Mouse (Mus musculus) C2C12 (cell line): Measurements from ENCODE around the gene 1700047I17Rik2. TPM values are rescaled to one million over a fixed set of nuclear protein-coding genes. Genes with fewer than 3 reads are reported as not detected.
"Not testable (repeated sequence)": the region's sequence is repeated elsewhere in the genome, so short reads cannot be mapped to it uniquely, and the experiment has no call there.

Experiments
- H3K27me3 ChIP-seq: one replicate; pipeline ENCODE4 v1.6.1; 2011; ENCODE audit not compliant: control insufficient read depth, insufficient read depth, insufficient read length
- H3K36me3 ChIP-seq: one replicate; pipeline ENCODE4 v1.6.1; 2011; ENCODE audit not compliant: control insufficient read depth, insufficient read depth
- H3K4me3 ChIP-seq: one replicate; pipeline ENCODE4 v1.5.1; 2011; ENCODE audit warnings: mild to moderate bottlenecking, control low read depth; ENCODE audit not compliant: poor library complexity, insufficient read depth, severe bottlenecking
- H3K79me2 ChIP-seq: one replicate; pipeline ENCODE4 v1.6.1; 2011; ENCODE audit not compliant: control insufficient read depth, insufficient read depth
- H3K79me3 ChIP-seq: one replicate; pipeline ENCODE4 v1.6.1; 2011; ENCODE audit warnings: low read depth, control low read depth
- H3ac ChIP-seq: one replicate; pipeline ENCODE3; 2011; ENCODE audit warnings: low read depth; ENCODE audit not compliant: control insufficient read depth, insufficient read length
- polyA plus RNA-seq: library from polyadenylated mRNA; unstranded; fragments of >200 nt; fragmentation: generic; extraction: Trizol; gene quantifications from one replicate; pipeline ENCODE4 v1.2.1, GENCODE M21; 2012; ENCODE audit warnings: missing spikeins

Gene 1700047I17Rik2
- polyA plus RNA-seq, 1 experiment = not detected

DNA sequence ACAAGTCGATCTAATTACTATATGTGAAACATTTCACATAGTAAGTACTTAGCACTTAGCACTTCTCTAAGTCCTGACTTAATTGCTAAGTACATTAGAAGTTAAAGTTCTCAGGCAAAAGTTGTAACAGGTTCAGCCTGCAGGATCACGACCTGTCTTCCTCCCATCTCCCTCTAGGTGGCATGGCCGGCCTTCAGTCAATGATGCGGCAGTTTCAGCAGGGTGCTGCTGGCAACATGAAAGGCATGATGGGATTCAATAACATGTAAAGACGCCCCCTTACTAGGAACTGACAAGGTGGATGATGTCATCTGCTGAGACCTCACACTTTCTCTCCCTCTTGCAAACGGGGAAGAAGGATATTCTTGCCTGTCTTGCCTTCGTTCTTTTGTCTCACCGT, 62.6 kb downstream of the 1700047I17Rik2 start:
- not testable (repeated sequence) for H3ac ChIP-seq, H3K79me3 ChIP-seq, H3K27me3 ChIP-seq

DNA sequence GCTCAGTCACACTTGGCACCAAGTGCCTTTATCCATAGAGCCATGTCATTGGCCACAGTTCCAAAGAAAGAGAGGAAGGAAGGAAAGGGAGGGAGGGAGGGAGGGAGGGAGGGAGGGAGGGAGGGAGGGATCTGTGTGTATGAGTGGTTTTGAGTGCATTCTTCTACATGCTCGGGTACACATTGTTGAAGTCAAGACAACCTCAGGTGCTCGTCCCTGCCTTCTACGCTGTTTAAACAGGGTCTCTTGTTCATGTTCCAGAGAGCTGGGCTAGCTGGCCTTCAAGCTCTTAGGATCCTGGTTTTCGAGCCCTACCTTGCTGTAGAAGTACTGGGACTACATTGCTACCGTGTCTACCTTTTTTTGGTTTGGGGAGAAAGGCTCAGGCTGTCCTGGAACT, 64.0 kb downstream of the 1700047I17Rik2 start:
- H3K79me3 ChIP-seq, H3K79me2 ChIP-seq, H3ac ChIP-seq, H3K36me3 ChIP-seq, H3K4me3 ChIP-seq, H3K27me3 ChIP-seq: not testable (repeated sequence)

More for the DNA sequence above, 62.6 kb downstream of the 1700047I17Rik2 start:
- H3K36me3 ChIP-seq = peaks cover 15% of the 10 kb centered on the region
- not testable (repeated sequence) for H3K79me2 ChIP-seq, H3K4me3 ChIP-seq

Other genes starting within 250 kb of the 1700047I17Rik2 start
- gene Gm20403, start 213.1 kb upstream of the 1700047I17Rik2 start, polyA plus RNA-seq = not detected
- gene Baz1a, start 185.2 kb upstream of the 1700047I17Rik2 start, polyA plus RNA-seq = 11.3 TPM
- 5.1 TPM for gene 2700097O09Rik, start 119.5 kb upstream of the 1700047I17Rik2 start, polyA plus RNA-seq
- gene Srp54a, start 119.3 kb upstream of the 1700047I17Rik2 start, polyA plus RNA-seq = 19.9 TPM
- gene Fam177a, start 75.1 kb upstream of the 1700047I17Rik2 start, polyA plus RNA-seq = 14.4 TPM
- gene Srp54b, start 44.5 kb upstream of the 1700047I17Rik2 start, polyA plus RNA-seq = 36.3 TPM
- 15.2 TPM for gene Srp54c, start 30.6 kb downstream of the 1700047I17Rik2 start, polyA plus RNA-seq
- 7.6 TPM for gene 1110008L16Rik, start 100.0 kb downstream of the 1700047I17Rik2 start, polyA plus RNA-seq
- 3.8 TPM for gene Ppp2r3c, start 103.4 kb downstream of the 1700047I17Rik2 start, polyA plus RNA-seq
- gene Psma6, start 184.6 kb downstream of the 1700047I17Rik2 start, polyA plus RNA-seq = 312 TPM